Mouse (Mus musculus) frontal cortex, adult (tissue): ENCODE results near the gene Tcp11l2.

Source experiments
- ATAC-seq: cut with Nextera tagmentation; 2 replicates; pipeline ENCODE4 v1.9.2; 2017; ENCODE audit warnings: mild to moderate bottlenecking, moderate library complexity, mixed read lengths; ENCODE audit not compliant: low TSS enrichment

The Tcp11l2 gene

DNA sequence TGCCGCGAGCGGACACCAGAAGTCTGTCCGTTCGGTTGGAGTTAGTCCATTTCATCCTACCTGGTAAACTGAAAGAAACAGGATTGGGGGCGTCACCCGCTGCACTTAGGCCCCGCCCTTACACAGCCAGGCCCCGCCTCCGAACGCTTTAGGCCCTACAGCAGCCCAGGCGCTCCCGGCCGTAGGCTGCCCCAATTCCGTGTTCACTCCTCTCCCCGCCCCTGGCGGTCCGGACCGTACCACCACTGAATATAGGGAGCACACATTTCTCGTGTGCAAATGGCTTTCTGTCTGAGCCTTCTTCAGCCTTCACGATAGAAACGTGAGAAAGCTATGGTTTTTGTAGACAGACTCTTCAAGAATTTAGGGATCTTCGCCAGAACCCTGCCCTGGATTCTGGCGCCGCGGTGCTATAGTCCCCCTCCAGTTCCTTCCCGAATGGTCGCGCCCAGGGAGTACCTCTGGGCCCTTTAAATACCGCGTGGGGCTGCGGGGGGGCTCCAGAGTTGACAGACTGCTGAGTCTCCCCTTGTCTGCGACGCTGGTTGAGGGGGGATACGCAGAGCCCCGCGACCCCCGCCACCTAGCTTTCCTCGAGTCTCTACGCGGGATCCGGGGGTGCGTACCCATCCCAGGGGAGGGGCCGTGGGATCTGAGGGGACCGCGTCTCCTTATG is at the start of gene Tcp11l2:
Tcp11l2 (plus strand) TSS at position 232 of the 676 bp plus-strand sequence.
- peak; percentile 94 for ATAC-seq

DNA sequence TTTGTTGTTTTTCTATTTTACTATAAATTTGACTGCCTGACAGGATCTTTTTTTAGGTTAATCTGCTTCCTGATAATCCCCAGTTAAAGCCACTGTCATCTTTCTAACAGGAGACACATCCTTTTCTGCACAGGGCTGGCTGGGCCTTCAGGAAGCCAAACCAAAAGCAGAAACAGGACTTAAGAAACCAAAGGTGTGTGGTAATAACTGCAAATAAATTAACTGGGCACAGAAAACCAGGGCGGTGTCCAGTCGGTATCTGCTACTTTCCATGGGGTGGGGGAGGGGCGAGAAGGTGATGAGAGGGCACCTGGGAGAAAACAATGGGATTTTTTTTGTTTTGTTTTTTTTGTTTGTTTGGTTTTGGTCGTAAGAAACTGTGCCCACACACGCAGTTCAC is 49.4 kb upstream of the Tcp11l2 start:
- ATAC-seq = no peak

DNA sequence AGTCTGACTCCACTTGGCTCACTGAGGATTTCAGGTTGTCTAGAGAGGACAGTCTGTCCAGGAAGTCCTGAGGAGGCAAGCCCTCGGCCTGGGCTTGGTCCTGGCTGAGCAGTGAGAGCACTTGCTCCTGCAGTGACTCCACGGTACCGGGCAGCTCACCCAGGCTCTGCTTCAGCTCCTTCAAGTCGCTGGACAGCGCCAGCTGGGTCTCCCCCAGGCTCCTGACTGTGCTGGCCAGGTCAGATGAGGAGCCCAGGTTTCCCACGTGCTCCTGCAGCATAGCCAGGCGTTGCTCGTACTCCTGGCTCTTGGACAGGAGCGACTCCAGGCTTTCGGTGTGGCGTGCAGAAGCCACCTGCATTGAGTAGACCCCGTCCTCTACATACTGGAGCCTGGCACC is 48.8 kb upstream of the Tcp11l2 start:
- no peak for ATAC-seq

DNA sequence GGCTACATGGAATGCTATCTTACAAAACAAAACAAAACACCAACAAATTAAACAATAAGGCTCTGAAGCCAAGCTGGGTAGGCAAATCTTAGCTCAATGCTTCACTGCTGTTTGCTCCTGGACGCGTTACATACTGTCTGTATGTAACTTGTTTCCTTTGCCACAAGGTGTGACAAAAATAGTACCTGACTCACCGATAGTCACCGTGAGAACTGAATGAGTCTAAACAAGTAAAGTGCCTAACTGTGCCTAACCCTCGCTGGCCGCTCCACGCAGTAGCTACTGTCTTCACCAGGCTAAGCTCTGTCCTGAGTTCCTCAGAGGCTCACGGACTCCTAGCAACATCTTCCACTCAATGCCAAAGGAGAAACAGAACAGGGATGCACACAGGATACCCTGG is 46.0 kb upstream of the Tcp11l2 start:
- ATAC-seq = no peak

DNA sequence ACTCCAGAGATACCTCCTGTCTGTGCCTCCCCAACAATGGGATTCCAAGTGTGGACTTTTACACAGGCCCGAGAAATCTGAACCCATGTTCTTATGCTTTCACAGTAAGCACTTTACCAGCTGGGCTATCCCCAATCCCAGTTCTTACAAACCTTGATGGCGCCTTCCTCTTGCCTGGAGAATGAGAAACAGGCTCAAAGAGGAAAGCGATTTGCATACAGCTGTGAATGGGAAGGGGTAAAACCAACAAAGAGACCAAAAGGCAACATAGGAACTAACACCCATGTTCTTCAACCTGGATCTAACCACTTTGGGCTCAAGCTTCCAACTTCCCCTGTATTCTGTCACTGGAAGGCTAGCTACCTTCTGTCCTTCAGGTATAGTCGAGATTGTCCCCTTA is 44.9 kb upstream of the Tcp11l2 start:
- ATAC-seq = no peak

DNA sequence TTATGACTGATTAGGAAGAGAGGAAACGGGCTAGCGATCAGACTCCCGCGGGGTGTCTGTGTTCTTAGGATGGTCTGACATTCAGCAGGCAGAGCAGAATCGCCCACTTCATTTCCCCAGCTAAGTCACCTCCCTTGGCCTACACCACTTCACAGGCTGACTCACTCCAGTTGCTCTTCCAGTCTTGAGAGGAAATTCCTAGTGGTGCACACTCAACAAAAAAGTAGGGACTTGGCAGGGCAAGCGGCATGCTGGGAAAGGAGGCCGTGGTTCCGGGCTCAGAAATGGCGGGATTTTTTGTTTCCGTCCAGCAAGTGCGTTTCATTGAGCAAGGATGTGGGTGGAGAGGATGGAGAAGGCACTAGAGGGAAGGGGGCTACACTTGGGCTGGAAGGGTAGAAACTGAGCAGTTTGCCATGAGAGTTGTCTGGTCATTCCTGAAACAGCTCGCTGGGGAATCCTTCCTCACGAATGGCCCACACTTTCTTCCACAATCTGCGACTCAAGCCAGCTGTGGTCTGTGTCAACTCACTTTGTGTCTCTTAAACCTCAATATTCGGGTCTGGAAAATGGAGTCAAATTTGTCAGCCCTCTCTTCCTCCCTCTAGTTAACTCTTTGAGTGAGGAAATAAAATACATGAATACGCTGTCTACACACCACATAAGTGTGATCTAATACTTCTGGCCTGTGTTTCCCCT is 44.1 kb upstream of the Tcp11l2 start:
- ATAC-seq = peak; percentile 42

DNA sequence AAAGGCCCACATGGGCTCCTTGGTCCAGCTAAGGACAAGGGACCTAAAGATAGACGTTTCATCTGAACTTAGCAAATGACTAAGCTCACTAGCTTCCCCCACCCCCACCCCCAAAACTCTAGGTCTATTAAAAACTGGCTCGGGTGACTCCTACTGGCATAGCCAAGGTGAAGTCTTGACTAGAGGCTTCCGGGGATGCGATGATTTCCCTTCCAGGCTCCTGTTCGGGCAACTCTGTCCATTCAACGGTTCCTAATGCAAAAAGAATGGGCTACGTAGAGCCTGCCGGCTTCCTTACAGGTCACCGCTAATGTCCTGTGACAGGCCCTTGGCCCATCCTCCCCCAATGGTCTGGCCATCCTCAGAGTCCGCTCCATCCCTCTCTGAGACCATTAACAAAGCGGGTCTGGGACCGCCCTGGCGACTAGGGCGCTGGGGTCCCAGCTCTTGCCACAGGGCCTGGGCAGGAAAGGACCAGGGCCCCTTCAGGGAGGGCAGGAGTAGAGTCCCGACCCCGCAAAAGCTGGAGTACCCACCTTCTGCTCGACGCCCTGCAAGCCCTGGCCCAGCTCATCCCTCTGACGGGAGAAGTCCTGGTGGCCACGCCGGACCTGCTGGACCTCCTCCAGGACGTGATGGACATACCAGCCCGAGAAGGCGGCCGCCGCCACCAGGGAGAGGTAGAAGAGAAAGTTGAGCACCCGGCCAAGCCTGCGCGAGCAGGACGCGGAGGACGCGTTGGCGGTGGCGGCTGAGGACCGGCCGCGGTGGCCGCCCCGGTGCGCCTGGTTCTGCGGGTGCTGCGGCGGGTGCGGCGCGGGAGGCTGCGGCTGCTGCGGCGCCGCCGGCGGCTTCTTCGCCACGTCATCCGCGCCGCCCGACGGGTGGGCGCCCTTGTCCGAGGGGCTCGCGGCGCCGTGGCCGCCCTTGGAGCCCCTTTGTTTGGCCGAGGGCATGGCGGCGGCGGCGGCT is 43.2 kb upstream of the Tcp11l2 start:
- peak; percentile 32; the same call in 1 of the 2 replicates for ATAC-seq

DNA sequence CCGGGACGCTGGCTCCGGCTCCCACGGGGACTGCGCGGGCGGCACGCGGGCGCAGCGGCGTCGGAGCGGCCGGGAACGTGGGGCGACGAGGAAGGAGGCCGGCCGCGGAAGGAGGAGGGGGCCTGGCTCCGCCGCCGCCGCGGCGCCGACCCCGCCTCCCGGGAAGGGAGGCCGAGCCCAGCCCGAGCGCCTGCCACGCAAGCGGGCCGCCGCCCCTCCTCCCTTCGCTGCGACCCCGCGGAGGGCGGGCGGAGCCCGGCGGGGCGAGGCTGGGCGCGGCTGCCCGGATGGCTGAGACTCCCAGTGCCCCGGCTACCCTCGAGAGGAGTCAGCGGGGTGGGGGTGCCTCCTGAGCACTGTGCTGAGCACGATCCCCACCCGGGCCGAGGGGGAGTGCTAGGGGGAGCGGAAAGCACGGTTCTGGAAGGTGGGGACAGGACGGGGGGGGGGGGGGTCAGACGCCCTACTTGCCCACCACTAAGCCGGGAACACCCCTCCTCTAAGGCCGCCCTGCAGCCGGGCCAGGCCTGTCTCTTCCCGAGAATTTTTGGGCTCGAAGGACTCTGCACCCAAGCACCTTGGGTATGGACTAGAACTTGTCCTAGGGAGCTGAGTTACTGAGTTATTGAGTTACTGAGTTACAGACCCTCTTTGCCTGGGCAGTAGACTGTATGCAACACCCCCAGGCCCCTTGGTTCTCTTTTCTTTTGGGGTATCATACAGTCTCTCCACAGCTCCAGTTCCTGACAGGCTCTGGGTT is 42.3 kb upstream of the Tcp11l2 start, which contains the start of gene Ckap4:
Ckap4 (minus strand) TSS at position 151 of the 760 bp plus-strand sequence.
- peak; percentile 15 for ATAC-seq

DNA sequence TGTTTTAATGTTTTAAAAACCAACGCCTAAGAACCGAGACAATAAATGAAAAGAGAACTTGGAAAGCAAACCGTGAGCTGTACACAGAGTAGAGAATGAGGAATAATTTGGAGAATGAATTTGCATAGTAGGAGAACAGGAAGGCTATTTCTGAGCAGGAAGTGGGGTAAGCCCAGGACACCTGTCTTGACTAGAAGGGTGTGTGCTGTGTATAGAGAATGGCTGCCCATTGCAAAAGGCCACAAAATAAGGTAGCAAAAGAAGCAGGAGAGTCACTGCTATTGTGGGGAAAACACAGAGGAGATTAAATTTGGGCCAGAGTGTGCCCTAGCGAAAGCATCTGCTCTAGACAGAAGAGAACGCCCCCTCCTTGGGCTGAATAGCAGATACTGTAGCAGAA is 41.0 kb upstream of the Tcp11l2 start:
- peak; percentile 33 for ATAC-seq

DNA sequence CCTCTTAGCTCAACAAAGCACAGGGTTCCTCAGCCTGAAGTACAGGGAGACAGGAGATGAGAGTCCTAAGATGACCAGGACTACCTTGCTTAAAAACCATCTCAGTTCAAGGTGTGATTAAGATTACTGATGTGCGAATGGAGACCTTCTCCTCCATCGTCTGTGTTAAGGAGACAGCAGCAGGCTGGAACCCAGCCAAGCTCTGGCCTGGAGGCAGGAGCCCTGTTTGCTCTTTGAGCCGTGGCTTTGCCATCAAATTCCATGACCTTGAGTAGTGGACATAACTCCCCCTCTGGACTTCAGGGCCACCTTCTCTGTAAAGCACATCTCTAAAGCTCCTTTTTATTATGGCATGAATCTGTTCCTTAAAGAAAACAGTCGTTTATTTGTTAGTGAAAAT is 40.6 kb upstream of the Tcp11l2 start:
- no peak for ATAC-seq

DNA sequence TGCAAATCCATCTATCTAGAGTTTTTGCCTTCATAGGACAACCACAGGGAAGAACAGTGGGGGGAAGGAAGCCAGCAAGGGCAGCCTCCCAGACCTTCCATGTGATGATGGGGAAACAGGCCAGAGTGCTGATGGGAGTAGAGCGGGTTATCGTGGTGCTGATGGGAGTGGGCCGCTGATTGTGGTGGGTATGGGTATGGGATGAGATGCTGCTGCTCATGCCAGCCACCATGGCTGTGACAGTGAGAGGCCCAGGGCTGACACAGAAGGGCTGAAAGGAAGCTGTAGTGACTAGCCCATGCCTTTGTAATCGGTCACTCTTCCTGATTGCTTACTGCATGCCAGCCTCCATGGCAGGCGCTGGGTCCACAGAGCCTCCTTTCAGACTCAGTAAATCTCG is 36.8 kb upstream of the Tcp11l2 start:
- ATAC-seq = no peak

DNA sequence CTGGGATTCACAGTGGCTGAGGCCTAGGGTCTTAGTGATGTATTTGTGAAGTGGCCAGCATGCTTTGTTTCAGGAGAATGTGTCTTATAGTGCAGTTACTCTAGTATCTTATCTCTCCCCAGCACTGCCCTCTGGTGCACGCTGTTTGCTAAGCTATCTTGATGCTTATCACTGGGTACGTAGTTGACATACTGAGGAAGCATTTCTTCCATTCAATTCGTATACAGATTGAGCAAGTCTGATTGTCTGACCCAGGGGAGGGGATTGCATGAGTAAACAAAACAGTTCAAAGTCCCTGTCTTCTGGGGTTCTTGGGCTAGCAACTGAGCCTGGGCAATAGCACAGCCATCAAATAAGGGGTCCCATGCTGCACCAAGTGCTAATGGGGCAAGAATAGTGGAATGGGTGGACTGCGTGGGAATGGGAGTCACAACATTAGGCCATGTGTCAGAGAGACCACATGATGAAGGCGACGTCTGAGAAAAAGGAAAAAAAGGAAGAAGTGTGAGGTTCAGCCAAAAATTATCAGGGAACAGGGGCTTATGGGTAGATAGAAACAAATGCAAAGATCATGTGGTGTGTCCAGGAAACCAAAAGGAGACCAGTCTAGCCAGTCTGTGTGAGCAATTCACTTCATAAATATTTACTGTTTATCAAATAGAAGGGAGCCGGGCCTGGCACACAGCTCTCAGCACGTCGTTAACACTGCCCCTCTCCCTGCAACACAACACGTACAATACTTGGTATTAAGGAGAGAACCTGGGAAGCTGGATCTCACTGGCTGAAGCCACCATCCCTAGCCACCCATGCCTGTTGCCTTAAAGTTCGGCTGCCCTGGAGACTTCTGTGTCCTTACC is 33.4 kb upstream of the Tcp11l2 start:
- ATAC-seq = peak; percentile 73

DNA sequence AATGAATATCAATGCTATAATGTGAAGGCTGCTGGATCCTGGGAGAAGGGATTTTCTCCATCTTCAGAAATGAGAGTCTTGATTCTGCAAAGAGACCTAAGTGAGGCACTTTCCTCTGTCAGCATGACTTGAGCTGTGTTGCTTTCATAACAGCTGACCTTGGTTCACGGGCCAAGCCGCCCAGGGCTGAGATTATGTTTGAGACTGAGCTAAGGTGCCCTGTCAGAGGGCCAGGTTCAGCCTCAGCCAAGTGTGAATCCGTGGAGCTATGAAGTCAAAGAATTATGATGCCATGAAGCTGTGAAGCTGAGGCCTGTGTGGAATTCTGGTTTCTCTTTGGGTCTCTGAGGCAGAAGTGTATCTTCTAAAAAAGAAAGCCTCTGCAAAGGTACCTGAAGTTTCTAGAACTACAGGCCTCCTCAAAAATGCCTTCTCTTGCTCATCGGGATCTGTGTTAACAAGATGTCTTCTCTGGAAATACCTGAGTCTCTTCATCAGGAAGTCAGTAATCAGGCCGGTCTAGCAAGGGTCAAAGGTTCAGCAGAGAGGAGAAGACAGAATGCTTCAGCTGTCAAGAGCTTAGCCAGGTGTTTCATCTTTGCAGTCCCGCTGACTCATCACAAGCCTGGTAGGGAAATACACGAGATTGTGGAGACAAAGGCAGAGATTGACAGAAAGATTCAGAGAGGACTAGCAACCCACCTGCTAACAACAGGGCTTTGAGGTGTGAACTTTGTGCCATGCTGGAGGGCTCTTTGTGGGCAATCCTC is 31.4 kb upstream of the Tcp11l2 start:
- no peak for ATAC-seq

DNA sequence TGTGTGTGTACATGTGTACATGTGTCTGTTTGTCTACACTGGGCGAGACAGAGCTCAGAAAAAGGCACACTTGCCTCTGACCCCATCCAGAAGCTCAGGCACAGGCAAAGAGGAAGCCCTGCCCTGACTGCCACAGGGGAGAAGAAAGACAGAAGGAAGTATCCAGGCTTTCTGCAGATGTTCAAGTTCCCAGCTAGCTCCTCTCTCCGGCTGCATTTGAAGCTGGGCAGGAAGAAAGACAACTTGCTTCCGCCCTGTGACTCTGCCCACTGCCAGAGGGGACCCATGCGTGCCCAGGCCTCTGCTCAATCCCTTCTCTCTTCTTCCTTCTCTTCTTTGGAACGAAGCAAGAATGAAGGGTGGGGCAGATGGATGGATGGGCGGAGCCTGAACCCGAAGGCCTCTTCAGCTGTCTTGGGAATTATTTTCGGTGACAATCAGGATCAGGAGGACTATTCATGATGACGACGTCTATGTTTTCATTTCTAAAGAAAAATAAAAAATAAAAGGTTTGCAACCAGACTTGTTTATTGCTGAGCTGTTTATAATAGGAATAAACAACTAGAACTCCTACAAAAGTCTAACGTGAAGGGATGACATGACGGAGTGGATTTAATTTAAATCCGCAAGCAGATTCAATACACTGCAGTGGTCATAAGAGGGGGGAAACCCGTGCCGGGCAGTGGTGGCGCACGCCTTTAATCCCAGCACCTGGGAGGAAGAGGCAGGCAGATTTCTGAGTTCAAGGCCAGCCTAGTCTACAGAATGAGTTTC is 27.1 kb upstream of the Tcp11l2 start:
- ATAC-seq = no peak

DNA sequence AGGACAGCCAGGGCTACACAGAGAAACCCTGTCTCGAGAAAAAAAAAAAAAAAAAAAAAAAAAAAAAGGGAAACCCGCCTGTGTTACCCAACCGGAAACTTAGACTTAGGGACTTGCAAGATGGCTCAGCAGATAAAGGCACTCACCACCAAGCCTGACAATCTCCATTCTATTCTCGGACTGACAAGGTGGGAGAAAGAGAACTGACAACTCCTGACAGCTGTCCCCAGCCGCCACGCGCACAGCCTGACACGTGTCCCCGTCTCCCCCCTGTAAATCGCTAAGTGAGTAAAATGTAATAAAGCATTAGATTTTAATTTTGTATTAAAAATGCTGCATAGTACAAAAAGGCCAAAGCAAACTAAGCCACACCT is 26.5 kb upstream of the Tcp11l2 start:
- ATAC-seq = no peak

DNA sequence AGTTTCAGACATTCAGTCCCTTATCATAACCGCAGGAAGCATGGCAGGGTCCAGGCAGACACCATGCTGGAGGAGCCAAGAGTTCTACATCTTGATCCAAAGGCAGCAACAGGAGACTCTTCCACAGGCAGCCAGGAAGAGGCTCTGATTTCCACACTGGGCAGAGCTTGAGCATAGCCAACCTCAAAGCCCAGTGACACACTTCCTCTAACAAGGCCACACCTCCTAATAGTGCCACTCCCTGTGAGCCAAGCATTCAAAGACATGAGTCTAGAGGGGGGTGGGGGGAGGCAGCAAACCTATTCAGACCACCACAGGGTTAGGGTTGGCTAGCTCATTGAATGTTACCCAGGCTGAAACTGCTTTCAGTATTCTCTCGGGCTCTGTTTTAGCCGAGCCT is 24.6 kb upstream of the Tcp11l2 start:
- ATAC-seq = no peak

DNA sequence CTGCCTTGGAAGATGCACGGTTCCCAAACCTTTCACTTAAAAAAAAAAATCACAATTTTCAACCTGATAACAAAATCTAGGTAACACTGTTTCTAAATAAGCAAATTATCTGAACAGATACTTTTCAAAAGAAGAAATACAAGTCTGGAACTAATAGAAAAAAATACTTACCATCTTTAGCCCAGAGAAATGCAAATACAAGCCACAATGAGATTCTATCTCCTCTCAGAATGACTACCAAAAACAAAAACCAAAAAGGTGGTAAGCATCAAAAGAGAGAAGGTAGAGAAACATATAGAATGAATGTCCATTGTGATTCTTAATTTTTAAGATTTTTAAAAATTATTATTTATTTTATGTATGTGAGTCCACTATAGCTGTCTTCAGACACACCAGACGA is 23.9 kb upstream of the Tcp11l2 start:
- no peak for ATAC-seq

DNA sequence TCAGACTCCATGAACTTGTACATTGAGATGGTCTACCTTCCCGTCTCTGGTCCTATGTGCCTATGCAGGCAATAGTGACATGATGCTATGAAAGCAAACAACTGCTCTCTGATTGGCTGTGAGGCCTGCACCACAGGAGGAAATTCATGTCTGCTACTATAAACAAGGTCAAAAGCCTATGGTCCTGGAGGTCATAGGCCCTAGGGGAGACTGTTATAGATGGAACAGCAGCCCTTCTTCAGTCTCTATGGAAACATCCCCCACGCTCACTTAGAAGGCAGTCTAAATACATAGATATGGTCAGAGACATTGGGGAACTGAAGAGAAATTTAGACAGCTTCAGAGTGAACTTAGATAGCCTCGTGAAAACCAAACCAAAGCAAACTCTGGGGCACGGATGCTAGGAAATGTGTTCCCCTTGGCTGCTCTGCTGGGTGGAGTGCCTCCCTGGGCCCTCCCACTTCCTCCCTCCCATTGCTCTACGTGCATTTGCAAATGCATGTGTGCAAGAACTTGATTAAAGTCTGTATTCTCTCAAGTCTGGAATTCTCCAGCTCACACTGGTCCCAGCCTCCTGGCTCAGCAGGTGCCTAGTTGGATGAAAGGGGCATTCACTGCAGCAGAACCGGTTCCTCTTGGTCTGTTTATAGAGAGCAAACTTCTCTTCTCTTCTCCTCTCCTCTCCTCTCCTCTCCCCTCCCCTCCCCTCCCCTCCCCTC is 22.0 kb upstream of the Tcp11l2 start:
- ATAC-seq = no peak
